Mouse (Mus musculus) embryonic fibroblast, embryonic 13.5 days (primary cell): Measurements from ENCODE around the gene Rala. TPM values are rescaled to one million over a fixed set of nuclear protein-coding genes. Genes with fewer than 3 reads are reported as not detected.
"Not testable (repeated sequence)": the region's sequence is repeated elsewhere in the genome, so short reads cannot be mapped to it uniquely, and the experiment has no call there.

Experiments
- H3K27ac ChIP-seq: 2 replicates; pipeline ENCODE4 v1.5.1; 2012; ENCODE audit warnings: low read length, control low read depth, inconsistent platforms; ENCODE audit not compliant: insufficient read depth
- H3K4me1 ChIP-seq: 2 replicates; pipeline ENCODE4 v1.6.1; 2011; ENCODE audit warnings: low read length; ENCODE audit not compliant: control insufficient read depth, insufficient read depth
- H3K4me3 ChIP-seq: 2 replicates; pipeline ENCODE4 v1.5.1; 2011; ENCODE audit warnings: mild to moderate bottlenecking, control low read depth, low read length; ENCODE audit not compliant: insufficient read depth
- CTCF ChIP-seq: IDR thresholded peaks from 2 replicates; pipeline ENCODE4 v1.5.1; 2011; ENCODE audit warnings: mild to moderate bottlenecking, control low read depth, low read length, moderate library complexity, borderline replicate concordance; ENCODE audit not compliant: insufficient read depth
- POLR2A ChIP-seq: IDR thresholded peaks from 2 replicates; pipeline ENCODE4 v1.6.1; 2011; ENCODE audit warnings: low read depth, mild to moderate bottlenecking, control low read depth, low read length, moderate library complexity
- polyA plus RNA-seq: library from polyadenylated mRNA; stranded (reverse); fragments of >200 nt; gene quantifications from 2 replicates; pipeline ENCODE4 v1.2.4, GENCODE M21; 2011; ENCODE audit warnings: low read depth; ENCODE audit not compliant: missing spikeins, insufficient read length

Gene Rala
- polyA plus RNA-seq, 1 experiment, result 65.3 TPM

GRCm38 (mm10) chr13:17974734-17975133, 30.7 kb upstream of the Rala start:
- no peaks in the 10 kb centered on the region for H3K4me1 ChIP-seq
- no peak overlapping the region for H3K4me3 ChIP-seq
- H3K27ac ChIP-seq, result no peak overlapping the region
- TF ChIP-seq CTCF, result no peak
- no peak for TF ChIP-seq POLR2A

GRCm38 (mm10) chr13:17960613-17961012, 16.6 kb upstream of the Rala start:
- Histone ChIP-seq H3K4me1 (no peaks in the 10 kb centered on the region), H3K4me3 (no peak overlapping the region), H3K27ac (no peak overlapping the region)
- TF ChIP-seq POLR2A (no peak), CTCF (no peak)

- Histone ChIP-seq H3K4me3 (no peak overlapping the region), H3K27ac (no peak overlapping the region), H3K4me1 (no peaks in the 10 kb centered on the region)
- TF ChIP-seq CTCF (no peak), POLR2A (no peak)
These were observed 10.2 kb upstream of the Rala start for GRCm38 (mm10) chr13:17954282-17954681.

GRCm38 (mm10) chr13:17950581-17950980, 6.5 kb upstream of the Rala start:
- H3K4me3 ChIP-seq, H3K27ac ChIP-seq, H3K4me1 ChIP-seq: not testable (repeated sequence)

- H3K4me1 ChIP-seq, result no peaks in the 10 kb centered on the region
These were observed 5.5 kb upstream of the Rala start for GRCm38 (mm10) chr13:17949555-17949954.

GRCm38 (mm10) chr13:17943306-17944077, 547 bp downstream of the Rala start:
- Histone ChIP-seq H3K4me3 (peak overlapping the region; percentile 87), H3K4me1 (peaks cover 2% of the 10 kb centered on the region; the same call in 1 of the 2 replicates), H3K27ac (peak overlapping the region; percentile 24; the same call in 1 of the 2 replicates)
- TF ChIP-seq CTCF, result no peak
- TF ChIP-seq POLR2A, result no peak

More at GRCm38 (mm10) chr13:17949555-17949954, 5.5 kb upstream of the Rala start:
- TF ChIP-seq CTCF (no peak), POLR2A (no peak)
- no peak overlapping the region for H3K27ac ChIP-seq
- no peak overlapping the region for H3K4me3 ChIP-seq

GRCm38 (mm10) chr13:17942338-17942737, 1.7 kb downstream of the Rala start:
- no peak overlapping the region for H3K27ac ChIP-seq
- H3K4me1 ChIP-seq, result peaks cover 2% of the 10 kb centered on the region; the same call in 1 of the 2 replicates
- no peak for TF ChIP-seq CTCF
- TF ChIP-seq POLR2A, result no peak
- no peak overlapping the region for H3K4me3 ChIP-seq

- H3K4me3 ChIP-seq, result no peak overlapping the region
- no peak overlapping the region for H3K27ac ChIP-seq
- H3K4me1 ChIP-seq, result no peaks in the 10 kb centered on the region
- no peak for TF ChIP-seq CTCF
- TF ChIP-seq POLR2A, result no peak
These were observed 36.7 kb downstream of the Rala start for GRCm38 (mm10) chr13:17907309-17907708.

- Histone ChIP-seq H3K27ac (no peak overlapping the region), H3K4me1 (peaks cover 10% of the 10 kb centered on the region), H3K4me3 (no peak overlapping the region)
- TF ChIP-seq POLR2A, result no peak
- no peak for TF ChIP-seq CTCF
These were observed 42.6 kb downstream of the Rala start for GRCm38 (mm10) chr13:17901474-17901873.

- no peak for TF ChIP-seq POLR2A
- no peak for TF ChIP-seq CTCF
- Histone ChIP-seq H3K4me3 (no peak overlapping the region), H3K27ac (no peak overlapping the region), H3K4me1 (peaks cover 10% of the 10 kb centered on the region)
These were observed 43.4 kb downstream of the Rala start for GRCm38 (mm10) chr13:17900641-17901040.
